Mouse (Mus musculus) gastrocnemius, postnatal 4 days (tissue): ENCODE measurements around the gene Smoc1. TPM values are rescaled to one million over a fixed set of nuclear protein-coding genes. Genes with fewer than 3 reads are reported as not detected.

Experiments used
- DNase-seq, 2 experiments: peaks; one replicate each; pipeline ENCODE4 v3.0.0; 2021 to 2022; ENCODE audit warnings: low spot score in 2 of 2, mixed read lengths in 2 of 2
- microRNA-seq: library from miRNA; unstranded; fragments of <30 nt; microRNA quantifications from one replicate; pipeline ENCODE4 v1.2.0, GENCODE M21; 2021
- total RNA-seq, 2 experiments: library from RNA; stranded (reverse); gene quantifications; 2 replicates each; pipeline ENCODE4 v1.2.3; 2021

Gene Smoc1
- total RNA-seq, 2 experiments from 2014 or later: 7.0 to 11.9 TPM

- peak in 1 of 2 experiments; percentile 39 for DNase-seq
Observed at GRCm38 (mm10) chr12:81205619-81206560, 179.3 kb downstream of the Smoc1 start.

- no peak for DNase-seq
Observed at GRCm38 (mm10) chr12:81208559-81208958, 182.0 kb downstream of the Smoc1 start.

- no peak for DNase-seq
Observed at GRCm38 (mm10) chr12:81219339-81219738, 192.7 kb downstream of the Smoc1 start.

- DNase-seq: no peak
Observed at GRCm38 (mm10) chr12:81223276-81223675, 196.7 kb downstream of the Smoc1 start.

- no peak for DNase-seq
Observed at GRCm38 (mm10) chr12:81224843-81225242, 198.2 kb downstream of the Smoc1 start.

GRCm38 (mm10) chr12:81225966-81226577 is 199.5 kb downstream of the Smoc1 start:
- no peak for DNase-seq

GRCm38 (mm10) chr12:81226590-81226989 is 200.0 kb downstream of the Smoc1 start:
- no peak for DNase-seq

GRCm38 (mm10) chr12:81227767-81228460 is 201.3 kb downstream of the Smoc1 start:
- peak in 1 of 2 experiments; percentile 15 for DNase-seq

GRCm38 (mm10) chr12:81233746-81234380 is 207.3 kb downstream of the Smoc1 start:
- no peak for DNase-seq

GRCm38 (mm10) chr12:81235456-81236330 is 209.1 kb downstream of the Smoc1 start:
- no peak for DNase-seq

Small RNA genes within 50 kb of the gene (microRNA-seq; reads per million reads assigned to microRNA genes)
- gene Mir3067: not detected

Other genes with a start within 250 kb of the Smoc1 start
- 10 to 100 TPM; 32.4 to 32.5 TPM for gene Susd6, start 236.3 kb upstream of the Smoc1 start, total RNA-seq
- 100 to 1,000 TPM; 219 to 249 TPM for gene Srsf5, start 81.3 kb upstream of the Smoc1 start, total RNA-seq
- gene Slc10a1, start 58.1 kb upstream of the Smoc1 start, total RNA-seq: under 1 TPM in 1 of 2 experiments, not detected in 1; 0.78 TPM